Mouse (Mus musculus) liver, adult 2 months (tissue): ENCODE measurements around the gene Trpc4.

Source experiments
- CTCF ChIP-seq: fragments of 200-500 bp; IDR thresholded peaks from 2 replicates; pipeline ENCODE4 v1.5.1; 2011; ENCODE audit warnings: low read depth, low read length, control low read depth
- POLR2A ChIP-seq: fragments of 200-500 bp; IDR thresholded peaks from 2 replicates; pipeline ENCODE4 v1.6.1; 2011; ENCODE audit warnings: low read length, control low read depth; ENCODE audit not compliant: insufficient read depth; ENCODE audit errors: extremely low read depth

DNA sequence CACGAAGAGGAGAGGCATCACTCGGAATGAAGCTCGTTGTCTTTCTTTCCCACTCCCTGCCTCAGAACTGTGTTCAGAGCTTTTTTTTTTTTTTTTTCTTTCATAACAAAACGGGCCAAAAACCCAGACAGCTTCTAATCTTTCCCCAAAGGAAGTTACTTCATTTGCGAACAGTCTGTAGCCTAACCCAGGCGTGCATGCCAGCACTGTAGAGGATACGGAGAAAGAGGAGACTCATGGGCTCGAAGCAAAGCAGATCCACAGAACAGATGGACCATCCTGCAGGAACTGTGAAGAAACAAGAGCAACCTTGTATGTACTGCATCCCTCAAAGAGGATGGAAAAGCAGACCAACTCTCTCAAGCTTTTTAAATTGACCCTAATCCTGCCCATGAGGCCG, 44.3 kb upstream of the Trpc4 start:
- TF ChIP-seq CTCF (no peak), POLR2A (no peak)
